9 mouse cellular contexts compared by ENCODE assay signal in genomic region chr3:90255194-90255565, GRCm38 (mm10). TPM values are rescaled to one million over a fixed set of nuclear protein-coding genes. Genes with fewer than 3 reads are reported as not detected.
DNase-seq lines count a peak whose midpoint lies in the region; ATAC-seq and TF ChIP-seq lines count a peak whose summit lies in the region.
"Had no signal": no experiment of that assay in that cellular context is flagged by ENCODE, and none has a peak within 500 bp of the region (broad histone marks: within the 10 kb centered on the region; RNA-seq: fewer than 3 reads in every experiment).

No protein-coding gene starts in this region.

- peaks cover 44% of the 10 kb centered on the region for H3K4me1 ChIP-seq in cerebellum, adult 2 months (ENCODE audit: control insufficient read depth, insufficient read depth, low read length)
- peaks cover 42% of the 10 kb centered on the region for H3K4me1 ChIP-seq in megakaryocyte, embryonic 14.5 days
- peaks cover 16% of the 10 kb centered on the region for H3K4me1 ChIP-seq in limb, embryonic 13.5 days
- peaks cover 13% of the 10 kb centered on the region for H3K4me1 ChIP-seq in stomach, embryonic 15.5 days

- no peak for ATAC-seq in megakaryocyte, adult 5-6 weeks (ENCODE audit: poor library complexity, severe bottlenecking)
- no peak for ATAC-seq in limb, embryonic 13.5 days (ENCODE audit: low FRiP score, low read depth)
- ATAC-seq in stomach, embryonic 15.5 days (ENCODE audit: insufficient read depth, low FRiP score, low read depth): no peak

- H3K4me3 ChIP-seq in cerebellum, adult 2 months (replicated peaks; ENCODE audit: insufficient read depth, low read depth, low read length): peak overlapping the region; percentile 87
- peak overlapping the region; percentile 96 for H3K4me3 ChIP-seq in megakaryocyte, embryonic 14.5 days (replicated peaks)
- peak overlapping the region; percentile 91 for H3K4me3 ChIP-seq in limb, embryonic 13.5 days
- H3K4me3 ChIP-seq in stomach, embryonic 15.5 days (replicated peaks): peak overlapping the region; percentile 97

- TF ChIP-seq POLR2A in cerebellum, adult 2 months (IDR thresholded peaks at IDR 0.05; ENCODE audit: borderline replicate concordance, insufficient read depth, low read length): no peak

- peaks cover 62% of the 10 kb centered on the region for H3K36me3 ChIP-seq in megakaryocyte, embryonic 14.5 days (replicated peaks; ENCODE audit: low read length)
- peaks cover 49% of the 10 kb centered on the region for H3K36me3 ChIP-seq in limb, embryonic 13.5 days
- H3K36me3 ChIP-seq in stomach, embryonic 15.5 days: peaks cover 22% of the 10 kb centered on the region

- H3K9ac ChIP-seq in limb, embryonic 13.5 days: peak overlapping the region; percentile 95
- H3K9ac ChIP-seq in stomach, embryonic 15.5 days: peak overlapping the region; percentile 74

- peak overlapping the region; percentile 78 for H3K4me2 ChIP-seq in limb, embryonic 13.5 days (replicated peaks)
- peak overlapping the region; percentile 75 for H3K4me2 ChIP-seq in stomach, embryonic 15.5 days

- DNase-seq in cerebellum, adult 2 months: no peak
- no peak for DNase-seq in cerebellum, adult 8-10 months
- no peak for DNase-seq in right cerebral cortex, postnatal 36 days (ENCODE audit: low spot score in 2 of 2)
- DNase-seq in kidney, postnatal 4 days: no peak

- WGBS in cerebellum, adult 2 months: 4% methylated on average over 2 of the region's 2 CpGs
- WGBS in limb, embryonic 13.5 days: 23% methylated on average over 2 of the region's 2 CpGs
- WGBS in stomach, embryonic 15.5 days: 12% methylated on average over 2 of the region's 2 CpGs

- H3K27me3 ChIP-seq in cerebellum, adult 2 months (ENCODE audit: control insufficient read depth, insufficient read depth, low read length): no peaks in the 10 kb centered on the region
- H3K27me3 ChIP-seq in megakaryocyte, embryonic 14.5 days (replicated peaks): no peaks in the 10 kb centered on the region
- H3K27me3 ChIP-seq in limb, embryonic 13.5 days: no peaks in the 10 kb centered on the region
- H3K27me3 ChIP-seq in stomach, embryonic 15.5 days (replicated peaks): no peaks in the 10 kb centered on the region

- H3K9me3 ChIP-seq in megakaryocyte, embryonic 14.5 days: no peaks in the 10 kb centered on the region
- H3K9me3 ChIP-seq in limb, embryonic 13.5 days: no peaks in the 10 kb centered on the region
- H3K9me3 ChIP-seq in stomach, embryonic 15.5 days: no peaks in the 10 kb centered on the region

- TF ChIP-seq CTCF in cerebellum, adult 2 months (IDR thresholded peaks at IDR 0.05; ENCODE audit: borderline replicate concordance, insufficient read depth, low read depth, low read length): no peak

- peak overlapping the region; percentile 52; the same call in 1 of the 2 replicates for H3K27ac ChIP-seq in cerebellum, adult 2 months (ENCODE audit: insufficient read depth, low read length)
- 0 out of 2 replicates have a peak overlapping the region, but pooled peaks have one; percentile 87 for H3K27ac ChIP-seq in limb, embryonic 13.5 days
- peak overlapping the region; percentile 90 for H3K27ac ChIP-seq in stomach, embryonic 15.5 days

RNA-seq across cellular contexts. Expression of gene Crtc2, which starts 1.2 kb away (rescaled TPM):
- 78.2 and 91.2 TPM in 2 replicates for polyA plus RNA-seq in cerebellum, adult 2 months (2012; rRNA removed)
- 53.7 and 79.0 TPM in 2 replicates for polyA plus RNA-seq in megakaryocyte, embryonic 14.5 days (2012; ENCODE audit: insufficient read depth, low replicate concordance)
- total RNA-seq in megakaryocyte, adult 5-6 weeks (2015): 48.1 and 49.5 TPM in 2 replicates
- 11.3 and 19.4 TPM in 2 replicates for total RNA-seq in megakaryocyte, adult 5-6 weeks (2017)
- polyA plus RNA-seq in limb, embryonic 13.5 days (2015; fragmentation: Nextera tagmentation; extraction: Ambion mirVana): 22.0 and 23.6 TPM in 2 replicates
- polyA plus RNA-seq in stomach, embryonic 15.5 days (2015; fragmentation: Nextera tagmentation; extraction: Ambion mirVana): 16.5 and 22.3 TPM in 2 replicates

RNA-seq across cellular contexts. Expression of gene Slc39a1, which starts 7.2 kb away (rescaled TPM):
- polyA plus RNA-seq in cerebellum, adult 2 months (2012; rRNA removed): 35.8 and 38.7 TPM in 2 replicates
- polyA plus RNA-seq in megakaryocyte, embryonic 14.5 days (2012; ENCODE audit: insufficient read depth, low replicate concordance): 14.4 and 22.8 TPM in 2 replicates
- 20.9 and 23.7 TPM in 2 replicates for total RNA-seq in megakaryocyte, adult 5-6 weeks (2015)
- 38.3 and 44.1 TPM in 2 replicates for total RNA-seq in megakaryocyte, adult 5-6 weeks (2017)
- 102 and 103 TPM in 2 replicates for polyA plus RNA-seq in limb, embryonic 13.5 days (2015; fragmentation: Nextera tagmentation; extraction: Ambion mirVana)
- 104 and 111 TPM in 2 replicates for polyA plus RNA-seq in stomach, embryonic 15.5 days (2015; fragmentation: Nextera tagmentation; extraction: Ambion mirVana)

RNA-seq across cellular contexts. Expression of gene Dennd4b, which starts 9.8 kb away (rescaled TPM):
- polyA plus RNA-seq in cerebellum, adult 2 months (2012; rRNA removed): 65.4 and 77.0 TPM in 2 replicates
- polyA plus RNA-seq in megakaryocyte, embryonic 14.5 days (2012; ENCODE audit: insufficient read depth, low replicate concordance): 41.0 and 105 TPM in 2 replicates
- total RNA-seq in megakaryocyte, adult 5-6 weeks (2015): 30.8 and 38.1 TPM in 2 replicates
- total RNA-seq in megakaryocyte, adult 5-6 weeks (2017): 20.0 and 21.2 TPM in 2 replicates
- polyA plus RNA-seq in limb, embryonic 13.5 days (2015; fragmentation: Nextera tagmentation; extraction: Ambion mirVana): 4.2 and 5.3 TPM in 2 replicates
- 4.0 and 4.2 TPM in 2 replicates for polyA plus RNA-seq in stomach, embryonic 15.5 days (2015; fragmentation: Nextera tagmentation; extraction: Ambion mirVana)

RNA-seq across cellular contexts. Expression of gene Creb3l4, which starts 11.9 kb away (rescaled TPM):
- polyA plus RNA-seq in cerebellum, adult 2 months (2012; rRNA removed): 0.23 and 0.51 TPM in 2 replicates
- 0.07 TPM in 1 of 2 replicates, not detected in the other for polyA plus RNA-seq in megakaryocyte, embryonic 14.5 days (2012; ENCODE audit: insufficient read depth, low replicate concordance)
- total RNA-seq in megakaryocyte, adult 5-6 weeks (2015): 0.67 TPM in 1 of 2 replicates, not detected in the other
- 0.37 TPM in 1 of 2 replicates, not detected in the other for total RNA-seq in megakaryocyte, adult 5-6 weeks (2017)
- 10.9 and 12.5 TPM in 2 replicates for polyA plus RNA-seq in limb, embryonic 13.5 days (2015; fragmentation: Nextera tagmentation; extraction: Ambion mirVana)
- 21.4 and 22.5 TPM in 2 replicates for polyA plus RNA-seq in stomach, embryonic 15.5 days (2015; fragmentation: Nextera tagmentation; extraction: Ambion mirVana)
- total RNA-seq: common myeloid progenitor, adult 5-6 weeks had no signal

RNA-seq across cellular contexts. Expression of gene Jtb, which starts 23.8 kb away (rescaled TPM):
- 66.9 and 69.1 TPM in 2 replicates for polyA plus RNA-seq in cerebellum, adult 2 months (2012; rRNA removed)
- 132 and 150 TPM in 2 replicates for polyA plus RNA-seq in megakaryocyte, embryonic 14.5 days (2012; ENCODE audit: insufficient read depth, low replicate concordance)
- 81.2 and 84.5 TPM in 2 replicates for total RNA-seq in megakaryocyte, adult 5-6 weeks (2015)
- 32.8 and 37.5 TPM in 2 replicates for total RNA-seq in megakaryocyte, adult 5-6 weeks (2017)
- polyA plus RNA-seq in limb, embryonic 13.5 days (2015; fragmentation: Nextera tagmentation; extraction: Ambion mirVana): 96.8 and 99.7 TPM in 2 replicates
- polyA plus RNA-seq in stomach, embryonic 15.5 days (2015; fragmentation: Nextera tagmentation; extraction: Ambion mirVana): 109 and 115 TPM in 2 replicates
